Mouse (Mus musculus): Measurements from ENCODE around the gene Foxp2. TPM values are rescaled to one million over a fixed set of nuclear protein-coding genes. Genes with fewer than 3 reads are reported as not detected.

Gene Foxp2
- total RNA-seq (2021) = 1 to 10 TPM; 1.8 to 2.9 TPM
- long read RNA-seq, experiment 1 = 0 reads
- long read RNA-seq, experiment 2 = 0 reads

DNA sequence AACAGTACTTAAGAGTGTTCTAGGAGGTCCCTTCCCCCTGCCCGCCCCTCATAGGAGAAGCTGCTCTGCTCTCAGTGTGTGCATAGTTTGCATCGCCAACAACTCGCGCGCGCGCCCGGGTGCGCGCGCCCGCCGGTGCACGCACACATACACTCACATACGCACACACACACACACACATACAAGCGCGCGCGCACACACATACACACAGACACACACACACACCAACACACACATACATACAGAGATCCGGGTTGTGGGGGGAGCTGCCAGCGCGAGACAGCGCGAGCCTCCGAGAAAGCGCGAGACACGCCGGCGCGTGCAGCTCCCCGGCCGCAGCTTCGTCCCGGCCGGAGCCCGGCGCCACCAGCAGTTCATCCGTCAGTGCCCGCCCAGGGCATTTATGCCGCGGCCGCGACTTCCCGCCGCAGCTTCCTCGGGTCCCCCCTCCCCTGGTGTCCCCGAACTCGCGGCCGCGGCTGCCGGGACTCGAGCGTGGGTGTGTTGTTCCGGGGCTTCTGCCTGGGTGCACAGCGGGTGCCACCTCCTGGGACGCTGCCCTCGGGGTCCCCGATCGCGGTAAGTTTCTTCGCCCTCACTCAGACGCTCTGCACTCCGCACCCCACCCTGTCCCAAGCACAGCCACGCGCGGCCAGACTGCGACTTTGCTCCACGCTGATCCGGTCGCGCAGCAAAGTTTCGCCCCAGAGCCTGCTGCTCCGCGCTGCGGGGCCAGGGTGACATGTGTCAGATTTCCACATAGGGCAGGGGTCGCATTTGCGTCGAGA, at the start of gene Foxp2:
TSS of gene Foxp2 (plus strand) at position 167 of the 788 bp plus-strand sequence.
- peak in 1 of 2 experiments; percentile 41 for DNase-seq (ENCODE audit: low spot score in 2 of 2)

DNA sequence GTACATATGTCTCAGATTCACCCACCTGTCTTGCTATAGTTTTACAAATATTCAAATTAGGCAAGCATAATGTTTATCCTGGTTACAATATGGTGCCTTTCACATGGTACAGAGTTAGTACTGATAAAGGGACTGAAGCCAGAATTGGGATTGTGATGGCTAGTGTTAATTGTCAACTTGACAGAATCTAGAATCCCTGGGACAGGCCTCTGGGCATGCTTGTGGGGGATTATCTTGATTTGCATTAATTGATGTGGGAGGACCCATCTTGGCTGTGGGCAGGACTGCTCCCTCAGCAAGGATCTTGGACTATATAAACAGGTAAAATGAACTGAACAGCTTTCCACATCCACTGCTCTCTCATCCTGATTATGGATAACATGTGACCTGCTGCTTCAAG, 15.9 kb upstream of the Foxp2 start:
- DNase-seq (ENCODE audit: low spot score in 2 of 2) = no peak

GRCm38 (mm10) chr6:14897028-14897427, 4.1 kb upstream of the Foxp2 start:
- no peak for DNase-seq (ENCODE audit: low spot score in 2 of 2)

DNA sequence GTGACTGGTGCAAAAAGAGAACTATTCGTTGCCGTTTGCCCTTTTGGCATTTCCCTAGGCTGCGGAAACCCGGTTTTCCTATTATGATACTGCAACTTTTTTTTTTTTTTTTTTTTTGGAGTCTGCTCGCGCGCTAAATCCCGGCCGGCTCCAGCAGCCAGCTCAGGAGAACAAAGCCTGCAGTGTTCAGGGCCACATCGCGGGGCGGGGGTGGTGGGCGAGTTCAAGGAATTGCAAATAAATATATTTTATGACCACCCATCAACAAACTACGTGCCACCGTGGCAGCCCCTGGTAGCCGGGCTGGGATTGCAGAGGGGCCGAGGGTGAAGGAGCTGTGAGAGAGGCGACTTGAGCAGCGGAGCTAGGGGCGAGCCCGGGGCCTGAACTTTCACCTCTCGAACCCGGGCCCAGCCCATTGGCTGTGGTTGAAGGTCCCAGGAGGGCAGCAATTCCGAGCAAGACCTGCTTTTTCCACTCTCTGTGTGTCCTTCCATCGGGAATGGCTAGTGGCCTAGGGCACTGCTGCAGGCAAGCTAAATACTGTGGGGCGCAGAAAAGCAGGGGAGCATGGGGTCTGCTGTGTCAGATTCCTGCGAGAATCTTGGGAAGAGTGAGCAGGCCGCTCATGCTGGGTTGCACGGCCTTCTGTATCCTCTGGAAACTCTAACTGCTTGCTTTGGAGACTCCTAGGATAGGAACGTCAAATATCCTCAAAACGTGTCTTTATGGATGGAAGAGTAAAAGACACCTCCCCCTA, 2.9 kb upstream of the Foxp2 start:
- DNase-seq (ENCODE audit: low spot score in 2 of 2) = no peak

GRCm38 (mm10) chr6:14899021-14899610, 2.0 kb upstream of the Foxp2 start:
- no peak for DNase-seq (ENCODE audit: low spot score in 2 of 2)

- DNase-seq (ENCODE audit: low spot score in 2 of 2) = no peak
Measured at GRCm38 (mm10) chr6:14899936-14900578, 1.1 kb upstream of the Foxp2 start.

DNA sequence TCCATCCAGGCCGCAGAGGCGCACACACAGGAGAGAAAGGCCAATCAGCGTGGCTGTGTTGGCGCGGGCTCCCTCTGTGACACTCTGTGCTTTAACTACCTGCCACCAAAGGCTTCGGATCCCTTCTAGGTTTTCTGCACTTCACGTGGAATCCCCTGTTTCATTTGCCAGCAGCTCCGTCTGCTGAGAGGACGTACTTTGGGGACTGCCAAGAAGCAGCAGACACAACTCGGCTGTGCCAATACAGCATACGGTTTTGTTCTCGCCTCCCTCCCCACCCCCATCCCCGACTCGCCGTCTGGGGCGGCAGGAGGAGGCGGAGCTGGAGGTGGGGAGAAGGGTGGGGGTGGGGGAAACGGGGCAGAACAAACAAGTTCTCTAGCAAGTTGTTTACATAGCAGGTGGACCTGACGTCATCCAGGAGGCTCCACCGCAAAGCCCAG, 549 bp upstream of the Foxp2 start:
- peak; percentile 61 to 70 for DNase-seq (ENCODE audit: low spot score in 2 of 2)

DNA sequence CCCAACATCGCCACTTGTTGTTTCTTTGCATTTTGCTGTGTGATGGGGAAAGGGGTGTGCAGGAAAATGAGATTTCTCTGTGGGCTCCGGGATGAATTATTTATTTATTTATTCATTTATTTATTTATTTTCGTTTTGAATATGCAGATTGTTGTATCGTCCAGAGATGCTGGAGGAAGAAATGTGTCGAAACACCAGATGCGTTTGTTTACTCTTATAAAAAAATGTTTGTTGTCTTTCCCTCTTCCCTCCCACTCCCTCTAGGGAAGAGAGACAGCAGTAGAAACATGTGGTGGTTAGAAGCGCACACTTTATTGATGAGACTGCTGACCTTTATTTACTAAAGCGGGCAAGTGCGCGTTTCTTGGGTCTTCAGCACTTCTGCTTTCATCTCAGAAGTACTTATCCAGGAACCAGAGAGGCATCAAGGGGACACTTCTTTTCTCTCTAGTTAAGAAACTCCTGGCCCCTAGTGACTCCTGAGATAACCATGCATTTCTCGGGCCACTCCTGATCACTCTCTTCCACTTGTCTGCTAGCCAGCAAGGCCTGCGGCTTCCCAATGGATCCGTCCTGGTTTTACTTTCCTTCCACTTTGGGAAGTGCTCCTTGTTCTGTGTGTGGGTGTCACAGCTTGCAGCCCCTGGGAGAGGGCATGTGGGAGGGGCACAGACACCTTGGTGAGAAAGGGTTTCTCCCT, 972 bp downstream of the Foxp2 start:
- DNase-seq (ENCODE audit: low spot score in 2 of 2) = no peak

DNA sequence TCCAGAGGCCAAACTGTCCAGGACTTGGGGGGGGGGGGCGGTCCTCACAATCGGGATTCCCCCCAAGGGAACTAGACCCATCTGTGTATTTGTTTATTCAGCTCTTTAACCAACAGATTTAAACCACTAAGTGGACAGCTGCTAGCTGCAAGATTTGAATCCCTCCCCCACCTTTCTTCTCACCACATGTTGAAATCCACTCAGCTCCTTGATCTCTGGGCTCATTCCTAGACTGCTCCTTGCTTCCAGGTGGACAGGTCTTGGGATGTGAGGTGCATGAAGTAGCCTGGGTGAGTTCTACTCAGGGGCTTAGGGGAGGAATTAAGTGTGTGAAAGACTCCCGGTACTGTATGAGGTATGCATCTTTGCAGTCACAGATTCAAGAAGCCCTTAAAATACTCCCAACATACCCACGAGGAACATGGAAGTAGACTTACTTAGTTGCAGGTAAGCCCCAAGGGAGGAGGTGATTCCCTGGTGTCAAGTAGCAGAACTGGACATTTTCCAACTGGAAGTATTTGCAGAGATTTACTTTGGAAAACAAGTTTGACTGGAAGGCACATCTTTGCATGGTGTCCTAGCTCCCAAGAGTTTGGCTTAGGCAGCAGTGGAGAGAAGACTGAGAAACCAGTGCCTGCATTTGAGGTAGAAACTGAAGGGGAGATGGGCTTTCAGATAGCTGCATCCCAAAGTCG, 2.3 kb downstream of the Foxp2 start:
- DNase-seq (ENCODE audit: low spot score in 2 of 2) = no peak

DNA sequence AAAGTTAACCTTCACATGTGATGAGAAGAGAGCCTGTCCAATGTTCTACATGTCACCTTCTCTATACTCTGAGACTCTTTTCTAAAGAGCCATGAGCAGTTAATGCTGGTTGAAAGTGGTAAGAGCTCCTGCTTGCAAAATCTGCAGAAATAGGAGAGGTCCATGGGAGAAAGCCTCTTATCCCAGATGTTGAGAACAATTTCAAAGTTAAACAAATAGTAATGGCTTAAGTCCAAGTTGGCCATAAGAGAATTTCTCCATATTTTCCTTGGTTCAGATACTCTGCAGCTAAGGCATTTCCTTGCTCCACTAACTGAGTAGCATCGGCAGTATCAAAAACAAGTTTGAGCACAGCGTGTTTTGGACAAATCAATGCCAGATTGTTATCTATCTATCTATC, 13.9 kb downstream of the Foxp2 start:
- DNase-seq (ENCODE audit: low spot score in 2 of 2) = no peak

GRCm38 (mm10) chr6:14922704-14923103, 21.6 kb downstream of the Foxp2 start:
- no peak for DNase-seq (ENCODE audit: low spot score in 2 of 2)

GRCm38 (mm10) chr6:14924976-14925489, 23.9 kb downstream of the Foxp2 start:
- DNase-seq (ENCODE audit: low spot score in 2 of 2) = peak in 1 of 2 experiments; percentile 13

DNA sequence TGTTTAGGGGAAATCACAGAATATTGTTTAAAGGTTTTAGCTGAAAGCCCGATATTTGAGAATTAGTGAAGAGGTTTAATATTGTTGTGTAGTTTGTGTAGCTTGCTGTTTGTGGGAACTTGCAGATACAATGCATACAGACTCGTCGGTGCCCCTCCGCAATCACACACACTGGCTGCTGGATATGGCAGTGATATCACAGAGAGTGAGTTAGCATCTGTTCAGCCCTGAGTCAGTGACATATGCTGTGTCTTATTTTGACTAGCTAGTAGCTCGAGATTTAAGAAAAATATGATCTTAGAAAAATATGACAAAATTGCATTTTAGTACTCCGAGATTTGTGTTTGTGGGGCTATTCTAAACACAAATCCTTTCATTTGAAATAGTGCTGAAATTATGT, 49.9 kb downstream of the Foxp2 start:
- no peak for DNase-seq (ENCODE audit: low spot score in 2 of 2)

DNA sequence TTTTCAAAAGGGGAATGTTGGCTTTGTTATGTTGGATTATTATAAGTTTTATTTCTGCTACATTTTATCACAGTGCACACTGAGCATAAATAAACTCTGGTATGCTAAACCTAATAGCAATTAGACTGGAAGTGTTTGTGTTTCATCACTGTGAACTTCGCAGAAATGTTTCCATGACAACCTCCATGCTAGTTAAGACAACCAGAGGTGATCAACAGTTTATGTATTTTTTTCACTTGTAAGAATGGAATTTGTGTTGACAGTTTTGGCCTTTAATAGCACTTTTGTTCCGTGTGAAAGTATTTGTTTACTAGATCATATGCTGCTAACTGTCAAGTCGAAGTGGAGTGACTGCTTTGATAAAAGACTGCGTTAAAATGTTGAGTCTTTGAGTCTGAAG, 51.6 kb downstream of the Foxp2 start:
- DNase-seq (ENCODE audit: low spot score in 2 of 2) = no peak

DNA sequence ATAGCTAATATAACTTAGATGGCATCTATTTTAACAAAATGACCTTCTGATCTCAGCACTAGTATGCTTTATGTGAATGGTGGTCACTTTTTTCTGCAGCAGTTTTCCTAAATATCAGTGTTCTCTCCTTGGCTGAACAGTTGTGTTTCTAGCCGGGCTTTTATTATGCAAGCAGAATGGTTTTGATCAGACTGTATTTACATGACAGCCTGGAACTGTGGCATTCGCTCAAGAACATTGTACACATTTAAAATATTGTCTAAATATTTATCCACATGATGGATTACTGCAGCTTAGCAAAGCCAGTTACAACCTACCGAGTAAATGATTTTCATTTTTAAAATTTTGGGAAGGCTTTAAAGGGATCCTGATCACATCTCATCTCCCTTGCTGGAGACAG, 75.9 kb downstream of the Foxp2 start:
- no peak for DNase-seq (ENCODE audit: low spot score in 2 of 2)

DNA sequence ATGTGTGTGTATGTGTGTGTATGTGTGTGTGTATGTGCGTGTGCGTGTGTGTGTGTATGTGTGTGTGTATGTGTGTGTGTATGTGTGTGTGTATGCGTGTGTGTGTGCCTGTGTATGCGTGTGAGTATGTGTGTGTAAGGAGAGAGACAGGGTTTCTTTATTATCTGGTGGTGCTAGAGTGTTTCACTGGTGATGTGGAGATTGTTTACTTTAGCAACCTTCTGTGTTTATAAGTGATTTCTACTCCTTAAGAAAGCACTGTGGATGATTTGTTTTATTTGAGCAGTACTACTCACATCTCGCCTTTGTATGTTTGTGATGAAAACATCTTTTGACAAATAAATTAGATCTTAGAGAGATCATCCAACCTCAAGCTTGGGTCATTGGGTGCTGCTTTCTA, 77.1 kb downstream of the Foxp2 start:
- DNase-seq (ENCODE audit: low spot score in 2 of 2) = no peak

- DNase-seq (ENCODE audit: low spot score in 2 of 2) = no peak
Measured at GRCm38 (mm10) chr6:15008113-15008512, 107.0 kb downstream of the Foxp2 start.

DNA sequence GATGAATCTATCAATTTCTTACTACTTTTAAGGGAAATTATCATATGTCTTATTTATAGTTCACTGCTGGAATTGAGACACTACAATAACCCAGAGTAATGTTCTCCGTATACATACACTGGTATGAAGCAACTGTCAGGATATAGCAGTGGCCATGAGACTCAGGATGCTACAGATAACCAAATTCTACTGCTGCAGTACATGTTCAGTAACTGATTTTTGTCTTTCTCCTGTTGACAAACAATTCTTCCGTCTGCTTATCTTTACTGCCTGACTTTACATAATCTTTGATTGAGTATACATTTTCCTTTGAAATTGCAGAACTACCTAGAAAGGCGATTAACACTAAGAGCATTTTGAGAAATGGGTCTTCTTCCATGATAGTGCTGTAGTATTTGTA, 127.3 kb downstream of the Foxp2 start:
- no peak for DNase-seq (ENCODE audit: low spot score in 2 of 2)

- no peak for DNase-seq (ENCODE audit: low spot score in 2 of 2)
Measured at GRCm38 (mm10) chr6:15029446-15030125, 128.4 kb downstream of the Foxp2 start.

Measured in layer of hippocampus, postnatal 14 days (tissue).